Mouse (Mus musculus) neural tube, embryonic 10.5 days (tissue): Measurements from ENCODE around the gene Calhm5.

Experiments
- DNase-seq: peaks from one replicate; pipeline ENCODE4 v3.0.0-alpha.2; 2017; ENCODE audit warnings: low spot score; ENCODE audit errors: extremely low spot score

The Calhm5 gene

DNA sequence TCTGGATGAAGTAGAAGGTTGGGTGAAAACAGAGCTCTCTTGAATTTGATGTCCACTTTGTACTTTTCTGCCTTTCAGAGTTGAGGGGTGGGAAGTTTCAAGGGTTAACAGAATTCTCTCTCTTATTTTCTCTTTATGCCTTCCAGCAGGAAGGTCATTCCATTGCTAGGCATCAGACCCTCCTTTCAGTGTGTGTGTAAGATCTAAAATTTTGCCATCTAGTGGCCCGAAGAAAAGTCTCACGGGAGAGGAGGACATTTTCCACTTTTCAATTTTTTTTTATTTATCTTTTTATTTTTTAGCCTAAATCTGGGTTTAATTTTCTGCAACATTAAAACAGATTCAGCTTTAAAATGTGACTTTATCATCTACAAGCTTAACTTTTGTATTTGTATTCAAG lies 24.7 kb downstream of the Calhm5 start:
- no peak for DNase-seq

DNA sequence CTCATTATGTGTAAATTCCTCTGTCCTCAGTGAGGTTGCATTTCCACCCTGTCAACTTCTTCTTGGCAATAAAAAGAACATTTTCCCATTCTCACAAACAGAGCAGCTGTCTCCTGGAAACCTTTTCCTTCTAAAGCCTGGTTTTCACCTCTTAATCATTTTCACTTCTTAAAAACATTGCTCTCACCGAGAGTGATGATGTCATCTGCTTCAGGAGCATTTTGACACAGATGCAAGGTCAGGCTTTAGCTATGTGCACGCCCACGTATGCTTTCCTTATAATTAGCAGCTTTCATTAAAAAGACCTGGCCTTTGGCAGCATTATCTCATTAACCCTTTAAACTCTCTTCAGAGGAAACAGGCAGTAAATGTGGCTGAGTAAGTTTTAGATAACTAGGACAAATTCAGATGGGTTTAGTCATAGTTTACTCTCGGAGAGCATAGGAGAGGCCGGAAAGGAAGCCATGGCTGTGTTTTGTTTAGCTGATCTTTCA lies 25.3 kb downstream of the Calhm5 start:
- no peak for DNase-seq

DNA sequence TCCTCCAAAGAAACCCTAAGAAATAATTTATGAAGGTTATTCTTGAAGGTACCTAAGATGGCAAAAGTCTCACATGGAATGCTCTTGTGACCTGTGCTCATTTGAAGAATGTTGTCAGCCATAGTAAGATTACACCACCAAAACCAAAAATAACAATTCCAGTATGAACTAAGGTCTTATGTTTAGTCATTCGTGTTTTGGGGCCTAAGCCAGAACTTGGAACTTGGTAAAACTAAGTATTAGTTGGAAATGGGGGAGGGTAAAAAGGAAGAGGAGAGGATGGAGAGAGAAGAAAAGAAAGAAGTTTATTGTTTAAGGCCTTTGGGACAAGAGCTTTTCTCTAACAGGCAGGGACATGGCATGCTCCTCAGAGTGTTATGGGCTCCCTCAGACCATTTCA lies 26.7 kb downstream of the Calhm5 start:
- no peak for DNase-seq

DNA sequence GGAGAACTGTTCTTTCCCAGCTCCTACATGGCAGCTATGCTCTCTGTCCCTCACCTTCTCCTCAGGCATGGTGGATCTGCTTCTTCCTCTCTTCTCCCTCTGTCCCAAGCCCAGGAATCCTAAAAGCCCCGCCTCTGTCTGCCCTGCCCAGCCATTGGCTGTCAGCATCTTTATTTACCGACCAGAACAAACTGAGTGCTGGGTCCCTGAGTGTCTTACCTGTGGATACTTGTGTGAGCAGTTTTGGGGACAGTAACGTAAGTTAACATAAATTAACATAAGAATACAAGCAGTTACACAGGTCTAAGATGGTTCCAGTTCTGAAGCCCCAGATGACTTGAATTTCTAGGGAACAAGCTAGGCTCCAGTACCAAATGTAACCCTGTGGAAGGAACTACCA lies 29.7 kb downstream of the Calhm5 start:
- DNase-seq, result no peak

DNA sequence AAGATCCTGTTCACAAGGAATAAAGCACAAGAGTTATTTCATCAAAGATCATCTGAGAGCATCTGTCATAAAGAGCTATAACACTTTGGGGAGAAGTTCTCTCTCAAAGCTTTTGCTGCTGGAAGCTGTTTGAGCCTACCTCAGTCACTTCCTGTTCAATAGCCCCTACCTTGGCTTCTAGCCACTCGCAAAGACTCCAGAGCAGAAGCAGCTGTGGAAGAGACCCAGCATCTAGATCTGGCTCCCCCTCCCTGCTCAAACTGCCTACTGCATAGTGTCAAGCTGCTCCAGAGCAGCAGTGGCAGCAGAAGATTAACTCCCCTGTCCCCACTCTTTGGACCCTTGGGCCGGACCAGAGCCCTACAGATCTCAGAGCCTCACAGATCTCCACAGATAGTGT lies 42.3 kb downstream of the Calhm5 start:
- no peak for DNase-seq

DNA sequence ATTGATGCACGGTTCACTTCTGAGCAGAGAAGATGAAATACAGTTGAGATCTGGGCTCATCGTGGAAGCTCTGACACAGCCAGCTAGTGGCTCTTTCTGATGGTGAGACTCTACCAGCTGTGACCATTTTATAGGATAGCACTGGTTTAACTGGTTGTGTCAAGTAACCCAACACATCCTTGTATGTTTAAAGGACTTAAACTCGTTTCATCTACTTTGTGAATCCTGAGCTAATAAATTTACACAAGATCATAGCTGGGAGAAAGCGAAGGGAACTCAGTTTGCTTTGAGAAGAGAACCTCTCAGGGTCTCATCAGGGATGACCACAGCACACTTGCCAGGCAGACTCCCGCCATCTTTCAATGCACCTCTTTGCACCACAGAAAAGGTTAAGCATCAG lies 52.1 kb downstream of the Calhm5 start, which contains the start of gene Calhm4:
Gene Calhm4, minus strand, starts transcription at position 101 of the 400 bp plus-strand sequence.
- DNase-seq, result no peak
